Mouse (Mus musculus) induced T-regulatory cell, adult 2 months (primary cell): ENCODE measurements around the gene Txndc17.
A peak's percentile ranks its signal among the peaks of the same experiment; 100 is the strongest.

Experiments used
- DNase-seq: peaks from one replicate; pipeline ENCODE4 v3.0.0-alpha.2; 2012; ENCODE audit warnings: low read depth

The Txndc17 gene

DNA sequence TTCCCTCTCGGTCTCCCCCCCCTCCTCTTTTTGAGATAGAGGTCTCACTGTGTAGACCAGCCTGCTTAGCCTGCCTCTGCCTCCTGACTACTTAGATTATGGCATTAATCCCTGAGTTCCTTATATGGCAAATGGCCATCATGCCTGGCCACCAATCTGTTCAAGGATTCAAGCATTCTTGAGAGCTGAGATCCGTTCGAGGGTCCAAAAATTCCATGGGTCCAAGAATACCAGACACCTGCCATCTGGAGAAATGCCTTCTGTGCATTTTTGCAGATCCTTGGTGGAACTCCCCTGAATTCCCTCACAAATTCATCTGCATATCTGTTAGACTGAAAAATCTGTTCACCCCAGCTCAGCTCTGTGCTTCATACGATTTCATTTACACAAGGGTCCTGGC, 16.1 kb downstream of the Txndc17 start:
- DNase-seq: no peak

DNA sequence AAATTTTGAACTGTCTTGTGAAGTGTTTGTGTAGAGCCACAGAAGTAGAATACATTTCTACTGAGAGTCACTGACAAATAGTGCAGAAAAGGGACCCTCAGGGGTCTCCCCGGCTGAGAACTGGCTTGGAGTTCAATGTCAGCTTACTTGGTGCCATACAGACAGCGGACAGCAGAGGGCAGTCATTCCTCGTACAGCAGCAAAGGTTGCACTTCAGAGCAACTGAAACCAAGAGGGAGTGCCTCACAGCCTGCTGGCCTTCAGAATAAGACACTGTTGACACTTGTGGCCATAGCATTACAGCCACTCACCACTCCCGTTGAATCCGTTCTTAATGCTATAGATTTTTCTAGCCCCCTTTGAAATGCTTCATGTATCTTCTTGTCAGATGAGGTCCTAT, 17.5 kb downstream of the Txndc17 start:
- peak; percentile 83 for DNase-seq

DNA sequence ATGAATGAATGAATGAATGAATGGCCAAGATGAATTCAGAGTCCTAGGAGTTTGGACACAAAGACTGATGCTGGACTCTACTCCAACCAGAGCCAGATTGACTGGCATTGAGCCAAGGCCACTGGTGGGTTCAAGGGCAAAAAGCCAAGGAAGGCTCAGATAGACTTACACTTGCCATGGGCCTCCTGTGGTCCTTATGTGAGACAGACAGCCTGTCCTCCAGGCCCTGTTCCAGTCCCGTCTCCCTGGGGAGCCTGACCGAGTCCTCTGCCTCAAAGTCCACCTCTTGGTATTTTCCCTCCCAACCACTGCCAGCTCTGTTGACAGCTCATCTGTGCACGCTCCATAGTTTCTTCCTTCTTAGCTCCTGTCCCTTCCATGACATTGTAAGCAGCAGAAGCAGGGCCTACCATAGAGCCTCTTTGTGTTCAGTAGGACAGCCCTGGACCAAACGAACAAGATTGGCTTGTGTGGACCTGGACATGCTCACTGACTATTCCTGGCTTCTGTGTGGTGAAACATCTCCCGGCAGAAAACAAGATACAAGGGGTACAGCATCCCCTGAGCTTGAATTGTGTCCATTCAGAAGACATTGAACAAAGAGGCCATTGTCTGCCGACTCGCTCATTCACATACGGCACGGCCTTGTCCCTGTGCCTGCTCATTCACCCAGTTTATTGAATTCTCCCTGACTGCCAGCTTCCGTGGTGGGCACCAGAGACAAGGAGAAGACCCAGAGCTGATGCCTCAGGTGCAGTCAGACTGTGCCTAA, 18.9 kb downstream of the Txndc17 start:
- DNase-seq: no peak

DNA sequence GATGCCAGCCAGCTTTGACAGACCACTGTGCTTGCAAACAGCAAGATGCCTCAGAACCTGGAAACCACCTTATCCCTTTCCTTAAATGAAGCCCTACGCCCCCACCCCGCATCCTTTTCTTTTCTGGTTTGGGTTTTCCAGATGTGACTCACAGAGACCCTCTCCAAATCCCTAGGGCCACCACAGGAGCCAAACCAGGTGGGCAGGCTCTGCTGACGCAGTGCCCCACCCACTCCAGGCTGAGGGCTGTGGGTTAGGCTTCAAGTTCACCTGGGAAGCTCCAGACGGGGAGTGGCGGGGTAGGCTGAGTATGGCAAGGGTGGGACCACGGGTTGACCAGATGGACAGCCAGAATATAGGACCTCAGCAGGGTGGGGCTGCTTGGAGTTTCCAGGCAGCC, 19.6 kb downstream of the Txndc17 start:
- DNase-seq: no peak

DNA sequence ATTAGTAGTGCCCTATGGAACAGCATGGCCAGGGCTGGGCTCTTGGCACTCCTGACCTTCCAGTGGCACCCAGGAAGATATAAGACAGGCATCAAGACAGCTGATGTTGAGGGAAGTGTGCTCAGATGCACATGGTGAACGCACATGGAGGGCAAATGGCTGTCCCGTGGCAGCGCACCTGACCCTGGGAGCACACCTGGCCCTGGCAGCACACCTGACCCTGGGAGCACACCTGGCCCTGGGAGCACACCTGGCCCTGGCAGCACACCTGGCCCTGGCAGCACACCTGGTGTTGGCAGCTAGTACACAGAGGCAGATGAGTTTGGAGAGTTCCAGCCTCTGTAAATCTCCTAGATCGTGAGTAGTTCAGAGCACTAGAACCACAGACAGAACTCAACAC, 21.2 kb downstream of the Txndc17 start:
- no peak for DNase-seq

DNA sequence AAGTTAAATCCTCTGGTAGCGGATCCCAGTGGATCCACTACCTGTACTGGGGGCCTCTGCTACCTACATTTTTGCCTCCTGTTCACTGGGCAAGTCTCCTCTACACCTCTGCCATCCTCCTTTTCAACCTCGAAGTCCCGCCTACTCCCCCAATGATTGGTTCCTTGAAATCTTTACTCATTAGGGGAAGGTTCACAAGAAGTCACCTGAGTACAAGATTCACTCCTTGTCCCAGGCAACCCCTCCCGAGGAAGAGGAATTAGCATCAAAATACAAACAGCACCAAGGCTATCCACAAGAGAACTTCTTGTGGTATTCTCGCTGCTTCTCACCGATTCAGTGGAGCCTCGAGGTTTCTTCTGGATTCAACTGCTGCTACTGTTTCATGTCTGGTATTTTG, 24.7 kb downstream of the Txndc17 start:
- DNase-seq: no peak

DNA sequence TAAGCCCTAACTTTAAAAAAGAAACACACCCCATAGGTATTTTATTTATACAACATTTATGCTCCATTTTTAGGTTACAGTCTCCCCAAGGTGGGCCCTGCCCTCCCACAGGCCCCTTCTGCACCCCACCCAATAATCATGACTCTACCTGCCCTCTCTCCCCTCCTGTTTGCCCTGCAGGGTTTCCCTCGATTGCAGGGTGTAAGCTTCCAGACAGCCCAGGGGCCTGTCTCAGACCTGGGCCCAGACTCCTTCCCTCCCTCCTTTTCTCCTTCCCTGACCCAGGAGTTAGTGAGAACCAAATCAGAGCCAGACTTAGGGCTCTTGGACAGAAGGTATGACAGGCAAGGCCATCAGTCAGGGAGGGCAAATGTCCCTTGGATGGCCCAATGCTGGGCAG, 25.6 kb downstream of the Txndc17 start:
- DNase-seq: no peak

DNA sequence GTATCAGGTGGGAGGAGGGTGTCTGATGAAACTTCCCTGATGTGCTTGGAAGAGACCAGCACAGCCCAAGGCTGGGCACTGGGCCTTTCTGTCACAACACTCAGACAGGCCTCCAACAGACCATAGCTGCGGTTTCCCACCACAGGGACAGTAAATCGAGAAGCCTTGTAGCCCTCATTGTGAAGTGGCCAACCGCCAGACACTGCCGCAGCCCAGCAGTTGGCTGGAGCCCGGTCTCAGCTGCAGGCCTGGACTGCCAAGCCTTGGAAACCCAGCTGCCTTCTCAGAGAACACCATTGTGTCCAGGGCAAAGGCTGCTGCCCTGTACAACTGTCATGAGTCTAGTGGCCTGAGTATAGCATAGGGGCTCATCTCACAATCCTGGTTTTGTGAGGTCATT, 26.7 kb downstream of the Txndc17 start:
- no peak for DNase-seq

DNA sequence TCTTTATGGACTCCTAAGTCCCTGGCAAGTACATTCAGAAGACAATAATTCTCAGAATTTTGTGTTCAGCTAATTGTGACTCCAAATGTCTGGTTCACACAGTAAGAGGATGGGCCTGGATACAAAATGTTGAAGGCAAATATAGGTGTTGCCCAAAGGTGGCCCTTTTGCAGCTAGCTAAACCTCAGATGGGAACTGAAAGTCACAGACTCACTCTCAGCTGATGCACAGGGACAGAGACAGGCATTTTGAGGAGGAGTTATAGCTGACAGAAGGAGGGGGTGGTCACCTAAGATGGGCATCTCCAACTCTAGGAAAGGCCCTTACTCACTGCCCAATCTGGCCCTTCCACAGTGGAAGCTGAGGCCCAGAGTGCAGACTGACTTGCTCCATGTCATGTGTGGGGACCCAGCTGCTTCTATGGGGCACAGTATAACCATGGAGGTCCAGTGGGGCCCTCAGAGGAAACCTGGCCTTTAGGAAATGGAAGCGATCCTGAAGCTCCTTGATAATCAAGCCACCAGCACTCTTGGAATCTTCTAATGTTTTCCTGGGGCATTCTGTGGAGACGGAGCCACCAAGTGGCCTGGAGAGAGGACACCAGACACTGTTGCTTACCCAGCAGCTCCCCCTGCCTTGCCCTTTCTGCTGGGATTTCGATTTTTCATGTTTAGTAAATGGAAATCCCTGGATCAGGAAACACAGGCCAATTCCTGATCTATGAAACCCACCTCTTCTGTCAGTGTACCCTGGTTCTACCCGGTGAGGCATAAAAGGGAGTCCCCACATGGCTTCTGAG, 32.9 kb downstream of the Txndc17 start:
- DNase-seq: no peak

DNA sequence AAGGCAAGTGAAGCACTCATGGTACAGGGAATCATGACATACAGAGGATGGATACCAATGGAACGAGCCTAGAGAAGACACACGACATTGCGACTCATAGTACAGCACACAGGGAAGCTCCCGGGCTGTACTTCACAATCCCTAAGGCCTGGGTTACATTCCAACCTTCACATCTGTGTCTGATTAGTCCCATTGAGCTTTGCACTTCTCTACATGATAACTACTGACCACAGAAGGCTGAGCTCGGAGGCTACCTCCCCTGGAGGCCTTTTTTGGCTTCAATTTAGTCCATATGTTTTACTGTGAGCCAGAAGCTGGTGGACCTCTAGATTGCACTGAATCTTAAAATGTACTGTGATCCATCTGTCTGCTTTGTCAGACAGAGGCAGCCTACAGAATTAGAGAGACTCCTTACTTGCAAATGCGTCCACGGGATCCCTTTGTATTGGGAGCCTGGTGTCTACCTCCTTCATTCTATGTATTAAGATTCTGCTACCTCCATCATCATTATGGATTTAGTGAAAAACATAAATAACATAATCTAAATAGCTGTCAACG, 37.9 kb downstream of the Txndc17 start:
- DNase-seq: no peak

DNA sequence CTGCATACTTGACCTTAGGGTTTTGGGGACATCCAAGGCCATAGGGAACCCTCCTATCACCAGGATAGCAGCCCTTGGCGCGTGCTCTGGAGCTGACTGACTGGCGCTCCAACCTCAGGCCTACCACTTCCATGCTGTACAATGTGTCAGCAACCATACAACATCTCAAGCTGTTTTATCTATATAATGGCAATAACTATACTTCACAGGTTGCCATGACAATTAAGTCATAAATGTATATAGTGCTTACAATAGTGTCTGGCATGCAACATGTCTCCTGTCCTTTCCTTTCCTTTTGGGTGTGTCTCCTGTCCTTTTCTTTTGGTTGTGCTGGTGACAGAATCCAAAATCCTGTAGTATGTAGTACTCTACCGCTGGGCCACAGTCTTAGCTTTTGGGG, 48.3 kb downstream of the Txndc17 start:
- DNase-seq: no peak

DNA sequence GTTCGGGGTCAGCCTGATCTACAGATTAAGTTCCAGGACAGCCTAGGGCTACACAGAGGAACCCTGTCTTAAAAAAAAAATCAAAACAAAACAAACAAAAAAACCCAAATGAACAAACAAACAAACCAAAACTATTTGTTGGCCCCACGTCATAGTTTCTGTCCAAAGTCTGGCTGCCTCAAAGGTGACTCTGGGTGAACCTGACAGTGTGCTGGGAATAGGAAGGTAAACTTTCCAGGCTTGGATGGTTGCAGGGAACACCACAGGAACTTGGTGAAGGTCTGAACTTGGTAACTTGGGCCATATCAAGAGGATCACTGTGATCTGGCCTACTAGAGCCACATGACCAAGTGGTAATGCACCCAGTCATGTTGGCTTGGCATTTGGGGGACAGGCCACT, 49.1 kb downstream of the Txndc17 start:
- no peak for DNase-seq
